Mouse (Mus musculus) hindbrain, embryonic 14.5 days (tissue): ENCODE measurements around the gene Sdhaf3. TPM values are rescaled to one million over a fixed set of nuclear protein-coding genes. Genes with fewer than 3 reads are reported as not detected.

Source experiments
- ATAC-seq: fragments of 200-750 bp; cut with Nextera tagmentation; 2 replicates; pipeline ENCODE4 v1.8.0; 2017; ENCODE audit warnings: moderate number of reproducible peaks, mild to moderate bottlenecking, moderate TSS enrichment, moderate library complexity; ENCODE audit not compliant: low FRiP score
- DNase-seq: peaks from one replicate; pipeline ENCODE4 v3.0.0-alpha.2; 2015; ENCODE audit warnings: low spot score
- H3K27ac ChIP-seq: fragments of 300-500 bp; sonication (generic); 2 replicates; pipeline ENCODE4 v1.5.1; 2014; ENCODE audit warnings: mild to moderate bottlenecking, moderate library complexity
- H3K27me3 ChIP-seq: fragments of 300-500 bp; sonication (generic); 2 replicates; pipeline ENCODE4 v1.6.1; 2014; ENCODE audit warnings: mild to moderate bottlenecking, low read length, mixed read lengths; ENCODE audit not compliant: control insufficient read depth, insufficient read depth
- H3K36me3 ChIP-seq: fragments of 300-500 bp; sonication (generic); replicated peaks from 2 replicates; pipeline ENCODE4 v1.6.1; 2014; ENCODE audit not compliant: control insufficient read depth, insufficient read depth
- H3K4me1 ChIP-seq: fragments of 300-500 bp; sonication (generic); replicated peaks from 2 replicates; pipeline ENCODE4 v1.6.1; 2014; ENCODE audit warnings: antibody characterized with exemption, low read length, mixed read lengths; ENCODE audit not compliant: control insufficient read depth, insufficient read depth
- H3K4me2 ChIP-seq: fragments of 300-500 bp; sonication (generic); replicated peaks from 2 replicates; pipeline ENCODE4 v1.6.1; 2014; ENCODE audit warnings: mild to moderate bottlenecking, moderate library complexity
- H3K4me3 ChIP-seq: fragments of 300-500 bp; sonication (generic); replicated peaks from 2 replicates; pipeline ENCODE4 v1.5.1; 2014; ENCODE audit warnings: mild to moderate bottlenecking, low read length
- H3K9ac ChIP-seq: fragments of 300-500 bp; sonication (generic); 2 replicates; pipeline ENCODE4 v1.6.1; 2014
- H3K9me3 ChIP-seq: fragments of 300-500 bp; sonication (generic); 2 replicates; pipeline ENCODE4 v1.6.1; 2016; ENCODE audit warnings: low read length; ENCODE audit not compliant: control insufficient read depth
- WGBS: fragments of 180-500 bp; shearing (Covaris S2); extraction: QIAGEN DNeasy Blood & Tissue Kit; methylation state at CpG from one replicate; pipeline ENCODE4 v1.1.7; 2014; 5-methylcytosine and 5-hydroxymethylcytosine counted together
- polyA plus RNA-seq: library from polyadenylated mRNA; unstranded; fragments of >200 nt; fragmentation: Nextera tagmentation; extraction: Ambion mirVana; gene quantifications from 2 replicates; pipeline ENCODE4 v1.2.1, GENCODE M21; 2014

The Sdhaf3 gene
- polyA plus RNA-seq, 1 experiment from 2014 or later, result 8.3 TPM

DNA sequence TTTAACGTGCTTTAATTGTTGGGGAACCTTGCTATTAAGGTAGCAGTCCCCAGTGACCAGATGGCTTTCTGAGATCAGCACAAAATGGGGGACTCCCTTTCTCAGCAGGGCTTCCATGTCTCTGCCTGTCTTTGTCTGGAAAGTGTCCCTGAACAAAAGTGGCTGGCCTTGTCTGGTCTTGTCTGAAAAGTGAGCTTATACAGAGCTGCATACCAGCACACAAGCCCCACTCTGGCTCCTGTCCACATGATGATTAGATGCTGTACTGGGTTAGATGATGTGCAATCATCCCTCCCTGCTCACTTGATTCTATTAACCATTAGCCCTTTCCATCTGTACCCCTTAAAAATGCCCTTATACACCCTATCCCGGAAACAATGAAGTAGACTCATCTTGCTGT is 129.7 kb downstream of the Sdhaf3 start:
- ATAC-seq (no peak), DNase-seq (no peak)
- H3K9me3 ChIP-seq, result no peaks in the 10 kb centered on the region
- H3K27me3 ChIP-seq, result no peaks in the 10 kb centered on the region
- H3K4me2 ChIP-seq, result no peak overlapping the region
- no peak overlapping the region for H3K9ac ChIP-seq
- no peaks in the 10 kb centered on the region for H3K4me1 ChIP-seq
- no peak overlapping the region for H3K4me3 ChIP-seq
- H3K36me3 ChIP-seq, result no peaks in the 10 kb centered on the region
- 61% methylated on average over 2 of the region's 2 CpGs for WGBS
- no peak overlapping the region for H3K27ac ChIP-seq

DNA sequence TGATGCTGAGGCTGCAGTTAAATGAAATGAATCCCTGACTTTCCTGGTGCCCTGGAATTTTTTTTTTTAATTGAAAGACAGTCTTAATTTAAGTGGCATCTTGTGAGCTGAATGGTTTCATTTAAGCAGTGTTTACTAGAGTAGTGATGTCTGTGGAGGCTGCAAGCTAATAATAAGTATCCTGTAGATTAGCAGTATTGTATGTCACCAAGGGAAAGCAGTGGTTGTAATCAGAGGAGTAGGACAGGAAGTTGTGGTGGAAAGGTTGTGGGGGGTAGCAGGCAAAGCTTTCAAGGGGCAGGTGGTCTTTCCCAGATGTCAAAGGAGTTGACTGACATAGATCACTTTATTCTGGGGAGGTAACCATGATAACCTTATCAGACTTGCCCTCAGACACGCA is 136.3 kb downstream of the Sdhaf3 start:
- no peak for DNase-seq
- 88% methylated on average over 1 of the region's 1 CpGs for WGBS

More for the DNA sequence above, 136.3 kb downstream of the Sdhaf3 start:
- H3K4me3 ChIP-seq, result no peak overlapping the region
- no peaks in the 10 kb centered on the region for H3K9me3 ChIP-seq
- H3K4me2 ChIP-seq, result no peak overlapping the region
- no peaks in the 10 kb centered on the region for H3K27me3 ChIP-seq
- H3K27ac ChIP-seq, result no peak overlapping the region
- no peak for ATAC-seq
- no peaks in the 10 kb centered on the region for H3K4me1 ChIP-seq
- no peak overlapping the region for H3K9ac ChIP-seq
- no peaks in the 10 kb centered on the region for H3K36me3 ChIP-seq

Other genes starting within 250 kb of the Sdhaf3 start
- not detected in 2 replicates for gene Dlx6, start 92.7 kb upstream of the Sdhaf3 start, polyA plus RNA-seq
- gene Dlx5, start 73.9 kb upstream of the Sdhaf3 start, polyA plus RNA-seq, result not detected in 2 replicates